Mouse (Mus musculus): ENCODE results near the gene Map2k7.

Gene Map2k7

DNA sequence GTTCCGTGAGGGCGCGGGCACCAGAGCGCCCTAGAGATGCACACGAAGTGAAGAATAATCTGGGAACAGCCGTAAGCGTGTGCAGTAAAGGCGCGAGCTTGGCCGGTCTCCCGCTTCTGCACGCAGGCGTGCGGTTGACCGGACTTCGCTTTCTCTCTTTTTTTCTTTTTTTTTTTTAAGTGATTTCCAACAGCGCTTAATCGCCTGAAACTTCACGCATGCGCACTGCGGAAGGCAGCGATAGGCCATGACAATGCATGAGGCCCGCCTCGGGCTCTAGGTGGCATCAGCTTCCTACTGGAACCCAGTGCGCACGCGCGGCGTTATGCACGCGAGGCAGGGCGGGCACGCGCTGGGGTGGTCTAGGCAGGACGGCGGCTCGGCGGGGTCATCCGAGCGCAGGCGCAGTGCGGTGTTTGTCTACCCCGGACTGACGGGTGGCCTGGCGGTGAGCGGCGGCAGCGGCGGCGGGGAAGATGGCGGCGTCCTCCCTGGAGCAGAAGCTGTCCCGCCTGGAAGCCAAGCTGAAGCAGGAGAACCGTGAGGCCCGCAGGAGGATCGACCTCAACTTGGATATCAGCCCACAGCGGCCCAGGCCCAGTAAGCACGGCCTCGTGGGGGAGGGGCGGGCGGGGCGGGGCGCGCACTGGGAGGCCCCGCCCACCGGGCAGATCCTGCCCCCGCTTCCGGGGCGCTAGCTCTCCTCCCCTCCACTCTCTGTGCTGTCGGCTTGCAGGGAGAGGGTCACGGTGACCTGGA lies at the start of gene Map2k7, which contains the start of gene Gm49320:
Gene Map2k7 (plus strand): TSS at position 307 of the 759 bp plus-strand sequence.
Gene Gm49320 (plus strand): TSS at position 432 of the 759 bp plus-strand sequence.
- DNase-seq: peak; percentile 100

DNA sequence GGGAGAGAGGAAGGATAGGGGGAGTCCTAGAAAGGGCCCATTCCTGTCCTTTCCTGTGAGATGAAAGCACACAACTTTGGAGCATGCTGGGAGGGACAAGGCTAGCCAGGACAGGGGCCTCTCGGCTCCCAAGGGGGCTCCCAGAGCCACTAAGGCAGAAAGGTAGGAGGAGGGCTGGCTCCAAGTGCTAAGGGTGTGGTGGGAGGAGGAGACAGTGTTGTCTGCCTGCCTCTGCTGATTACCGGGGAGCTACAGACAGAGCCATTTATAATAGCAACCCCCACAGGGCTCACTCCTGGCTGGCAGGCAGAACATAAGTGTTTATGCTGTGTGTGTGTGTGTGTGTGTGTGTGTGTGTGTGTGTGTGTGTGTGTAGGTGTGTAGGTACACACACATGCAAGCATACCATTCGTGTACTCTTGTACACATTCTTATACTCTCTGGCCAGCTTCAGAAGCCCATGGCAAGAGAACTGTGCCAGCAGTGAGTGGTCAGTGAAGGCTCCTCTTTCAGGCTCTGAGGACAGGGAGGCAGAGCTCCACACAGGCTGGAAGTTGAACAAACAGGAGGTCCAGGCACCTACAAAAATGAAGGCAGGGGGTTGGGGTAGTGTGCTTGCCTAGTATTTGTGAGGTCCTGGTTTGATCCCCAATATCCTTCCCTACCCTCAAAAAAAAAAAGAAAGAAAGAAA lies 49.4 kb upstream of the Map2k7 start:
- no peak for DNase-seq

DNA sequence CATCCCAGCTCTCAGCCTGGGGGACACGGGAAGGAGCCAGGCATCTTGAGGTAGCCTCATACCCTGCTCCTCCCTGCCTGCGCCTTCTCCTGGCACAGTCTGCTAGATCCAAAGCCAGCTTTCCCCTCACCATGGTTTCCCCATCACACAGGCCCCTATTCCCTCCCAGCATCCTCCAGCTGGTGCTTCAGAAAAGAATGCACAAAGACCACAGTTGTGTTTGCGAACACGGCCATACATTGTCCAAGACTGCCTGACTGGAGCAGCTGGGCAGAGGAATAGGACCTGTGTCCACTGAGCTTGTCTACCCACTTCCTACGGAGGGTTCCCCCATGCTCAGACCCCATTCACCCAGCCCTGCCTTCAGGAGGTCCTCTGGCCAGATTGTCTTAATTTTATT lies 46.2 kb upstream of the Map2k7 start:
- no peak for DNase-seq

DNA sequence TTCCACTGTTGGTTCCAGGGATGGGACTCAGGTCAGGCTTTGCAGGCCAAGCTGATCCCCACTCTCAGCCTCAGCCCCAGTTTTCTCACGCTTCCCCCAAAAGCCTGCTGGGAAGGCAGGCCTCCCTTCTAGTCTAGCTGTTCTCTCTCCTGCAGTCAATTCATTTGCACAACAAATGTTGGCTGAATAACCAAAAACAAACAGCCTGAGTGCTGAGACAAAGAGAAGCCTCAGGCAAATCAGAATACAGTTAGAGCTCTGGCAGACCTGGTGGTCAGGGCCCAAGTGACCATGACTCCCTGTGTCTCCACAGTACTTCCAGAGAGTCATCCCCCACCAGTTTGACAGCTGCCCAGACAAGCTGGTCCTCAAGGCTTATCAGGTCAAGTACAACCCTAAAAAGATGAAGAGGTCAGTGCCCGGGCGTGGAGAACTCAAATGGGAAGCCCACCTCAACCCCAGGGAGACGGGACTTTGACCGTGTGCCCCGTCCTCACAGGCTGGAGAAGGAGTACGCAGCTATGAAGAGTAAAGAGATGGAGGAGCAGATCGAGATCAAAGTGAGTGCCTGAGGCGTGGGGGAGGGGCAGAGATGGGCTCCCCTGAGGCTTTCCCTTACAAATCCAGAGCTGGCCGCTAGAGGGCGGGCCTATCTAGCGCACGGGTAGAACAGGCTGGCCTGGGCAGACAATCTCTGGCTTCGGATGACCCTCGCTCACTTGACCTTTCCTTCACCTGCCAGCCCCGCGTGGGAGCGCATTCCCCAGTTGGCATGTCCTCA lies 45.5 kb upstream of the Map2k7 start:
- DNase-seq: peak; percentile 90

DNA sequence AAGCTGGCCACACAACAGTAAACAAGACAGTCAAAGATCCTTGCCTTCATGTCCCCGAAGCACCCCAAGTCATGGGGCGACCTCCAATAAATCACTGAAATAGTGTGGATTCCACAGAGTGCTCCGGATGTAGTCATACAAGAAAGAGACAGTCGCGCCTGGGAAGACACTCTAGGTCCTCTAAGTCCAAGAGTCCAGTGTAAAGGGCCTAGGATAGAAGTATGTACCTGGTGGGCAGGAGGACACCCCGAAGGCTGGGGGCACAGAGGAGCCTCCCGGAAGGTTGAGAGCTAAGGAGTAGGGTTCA lies 45.0 kb upstream of the Map2k7 start:
- no peak for DNase-seq

DNA sequence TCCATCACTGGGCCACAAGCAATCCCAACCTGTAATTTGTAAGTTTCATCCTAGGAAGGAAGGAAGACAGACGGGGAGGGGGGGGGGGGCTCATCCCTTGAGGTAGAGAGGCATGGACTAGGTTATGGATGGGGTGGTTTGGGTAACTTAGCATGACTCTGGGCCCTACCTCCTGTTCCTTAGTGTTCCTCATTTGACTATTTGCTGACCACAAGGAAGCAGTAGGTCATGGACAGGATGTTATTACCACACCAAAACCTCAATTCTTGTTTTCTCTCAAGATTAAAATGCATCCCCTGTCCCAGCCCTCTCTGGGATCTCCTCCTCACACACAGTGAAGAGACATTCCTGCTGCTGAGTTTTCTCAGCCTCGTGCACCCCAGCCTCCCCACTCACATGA lies 37.2 kb upstream of the Map2k7 start:
- DNase-seq: no peak

DNA sequence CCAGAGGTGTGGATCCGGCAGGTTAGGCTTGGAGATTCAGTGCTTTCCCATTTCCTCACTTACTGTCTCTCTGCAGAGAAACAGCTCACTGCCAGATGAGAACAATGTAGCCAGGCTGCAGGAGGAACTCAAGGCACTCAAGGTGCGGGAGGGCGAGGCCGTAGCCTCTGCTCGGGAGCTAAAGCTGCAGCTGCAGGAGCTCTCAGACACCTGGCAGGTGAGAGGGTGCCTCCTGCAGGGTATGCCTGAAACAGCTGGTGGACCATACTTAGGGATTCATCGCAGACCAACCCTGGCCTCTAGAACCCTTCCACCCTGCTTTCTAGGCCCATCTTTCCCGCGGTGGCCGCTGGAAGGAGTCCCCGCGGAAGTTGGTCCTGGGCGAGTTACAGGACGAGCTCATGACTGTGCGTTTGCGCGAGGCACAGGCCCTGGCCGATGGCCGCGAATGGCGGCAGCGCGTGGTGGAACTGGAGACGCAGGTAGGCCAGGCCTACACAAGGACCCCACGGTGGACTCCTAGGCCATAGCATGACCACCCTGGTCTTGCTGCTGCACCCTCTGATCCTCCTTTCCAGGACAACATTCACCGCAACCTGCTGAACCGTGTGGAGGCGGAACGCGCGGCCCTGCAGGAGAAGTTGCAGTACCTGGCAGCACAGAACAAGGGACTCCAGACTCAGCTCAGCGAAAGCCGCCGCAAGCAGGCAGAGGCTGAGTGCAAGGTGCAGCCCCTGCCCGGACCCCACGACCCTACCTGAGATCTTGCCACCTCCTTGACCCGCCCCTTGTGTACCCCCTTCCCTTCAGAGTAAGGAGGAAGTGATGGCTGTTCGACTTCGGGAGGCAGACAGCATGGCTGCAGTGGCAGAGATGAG lies 33.1 kb upstream of the Map2k7 start:
- DNase-seq: no peak

DNA sequence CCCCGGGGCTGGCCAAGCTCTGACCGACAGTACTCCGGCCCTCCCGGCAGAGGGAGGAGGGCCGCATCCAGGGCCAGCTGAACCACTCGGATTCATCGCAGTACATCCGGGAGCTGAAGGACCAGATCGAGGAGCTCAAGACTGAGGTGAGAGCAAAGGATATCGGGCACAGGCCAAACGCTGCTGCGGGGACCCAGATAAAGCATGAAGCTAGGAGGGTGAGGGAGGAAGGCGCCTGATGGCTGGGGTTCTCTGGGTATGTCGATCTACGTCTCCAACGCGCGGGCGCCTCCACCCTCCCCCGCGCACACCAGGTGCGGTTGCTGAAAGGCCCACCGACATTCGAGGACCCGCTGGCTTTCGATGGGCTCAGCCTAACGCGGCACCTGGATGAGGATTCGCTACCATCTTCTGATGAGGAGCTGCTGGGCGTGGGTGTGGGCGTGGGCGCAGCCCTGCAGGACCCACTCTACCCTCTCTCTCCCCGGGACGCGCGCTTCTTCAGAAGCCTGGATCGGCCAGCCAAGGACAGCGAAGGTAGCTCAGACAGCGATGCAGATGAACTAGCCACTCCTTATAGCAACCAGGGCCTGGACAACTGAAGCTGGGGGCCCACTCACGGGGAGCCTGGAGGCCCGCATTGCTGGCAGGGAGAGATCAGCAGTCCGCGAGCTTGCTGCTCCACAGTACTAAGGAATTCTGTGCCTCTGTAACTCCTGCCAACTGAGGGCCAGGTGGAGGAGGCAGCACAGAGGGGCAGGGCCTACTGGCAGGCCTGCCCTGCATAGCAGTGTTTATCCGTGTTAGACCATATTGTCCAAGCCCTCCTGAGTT lies 32.1 kb upstream of the Map2k7 start:
- DNase-seq: no peak

DNA sequence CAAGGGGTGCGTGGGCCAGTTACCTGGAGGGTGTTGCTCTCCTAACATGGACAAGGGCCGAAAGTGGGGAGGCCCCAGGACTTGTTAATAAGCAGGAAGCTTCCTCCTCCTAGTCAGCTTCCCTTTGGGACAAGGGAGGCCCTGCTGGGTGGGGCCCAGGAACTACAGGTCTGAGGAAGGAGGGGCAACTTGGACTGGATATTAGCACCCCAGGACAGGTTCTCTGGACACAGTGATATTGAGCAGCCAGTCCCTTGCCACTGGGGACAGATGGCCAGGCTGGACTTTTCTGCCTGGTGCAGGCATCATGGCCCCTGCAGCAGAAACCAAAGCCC lies 31.6 kb upstream of the Map2k7 start:
- DNase-seq: no peak

DNA sequence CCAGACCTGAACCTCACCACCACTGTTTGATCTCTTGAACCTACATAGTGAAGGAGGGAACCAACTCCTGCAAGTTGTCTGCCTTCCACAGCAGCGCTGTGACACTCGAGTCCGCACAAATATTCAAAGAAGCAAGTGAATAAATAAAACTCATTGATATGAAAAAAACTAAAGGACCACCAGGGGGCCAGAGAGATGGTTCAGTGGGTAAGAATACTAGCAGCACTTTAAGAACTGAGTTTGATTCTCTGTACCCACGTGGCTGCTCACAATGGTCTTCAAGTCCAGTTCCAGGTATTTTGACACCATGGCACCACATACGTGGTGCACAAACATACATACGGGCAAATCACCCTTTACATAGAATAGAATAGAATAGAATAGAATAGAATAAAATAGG lies 27.4 kb upstream of the Map2k7 start:
- DNase-seq: no peak

DNA sequence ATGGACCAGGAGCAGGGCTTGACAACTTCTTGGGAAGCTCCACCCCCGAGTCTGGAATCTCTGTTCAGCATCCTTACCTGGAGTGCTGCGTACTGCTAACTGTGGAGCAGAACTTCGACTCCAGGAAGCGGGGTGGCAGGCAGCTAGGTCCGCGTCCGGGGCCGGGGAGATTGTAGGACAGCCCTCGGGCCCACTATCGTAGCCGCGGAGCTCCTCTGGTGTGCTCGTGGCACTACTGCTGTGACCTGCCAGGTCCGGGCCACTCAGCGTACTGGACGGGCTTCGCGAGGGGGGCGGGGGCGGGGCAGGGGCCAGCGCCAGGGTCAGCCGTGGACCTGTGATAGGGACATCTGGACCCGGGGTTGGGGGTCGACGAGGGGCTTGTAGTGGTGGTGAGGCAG lies 25.7 kb upstream of the Map2k7 start:
- peak; percentile 15 for DNase-seq

DNA sequence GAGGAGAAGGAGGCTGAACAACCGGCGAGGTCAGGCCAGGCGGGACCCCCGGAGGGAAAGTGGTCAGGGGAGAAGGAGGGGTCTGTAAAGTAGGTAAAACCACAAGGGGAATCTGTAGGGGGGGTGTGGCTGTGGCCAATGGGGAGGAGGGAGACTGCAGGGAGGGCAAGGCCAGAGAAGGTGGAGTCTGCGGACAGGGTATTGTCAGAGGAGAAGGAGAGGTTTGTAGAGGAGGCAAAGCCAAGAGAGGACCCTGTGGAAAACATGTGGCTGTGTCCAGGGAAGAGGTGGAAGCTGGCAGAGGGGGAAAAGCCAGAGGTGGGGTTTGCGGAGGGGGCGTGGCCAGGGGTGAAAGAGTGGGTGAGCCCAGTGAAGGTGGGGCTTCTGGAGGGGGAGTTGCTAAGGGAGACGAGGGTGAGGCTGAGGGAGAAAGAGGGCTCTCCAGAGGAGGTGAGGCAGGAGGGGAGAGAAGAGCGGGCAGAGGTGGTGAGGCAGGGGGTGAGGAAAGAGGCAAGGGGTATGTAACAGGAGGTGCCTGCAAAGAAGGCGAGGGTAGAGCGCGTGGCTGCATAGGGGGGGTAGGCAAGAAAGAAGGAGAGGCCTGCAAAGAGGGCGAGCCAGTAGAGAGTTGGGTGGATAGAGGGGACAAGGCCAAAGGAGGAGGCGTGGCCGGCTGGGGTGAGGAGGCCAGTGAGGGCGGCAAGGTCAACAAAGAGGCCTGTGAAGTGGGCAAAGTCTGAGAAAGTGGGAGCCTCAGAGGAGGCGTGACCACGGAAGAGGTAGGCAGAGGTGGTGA lies 25.1 kb upstream of the Map2k7 start:
- DNase-seq: peak; percentile 51

DNA sequence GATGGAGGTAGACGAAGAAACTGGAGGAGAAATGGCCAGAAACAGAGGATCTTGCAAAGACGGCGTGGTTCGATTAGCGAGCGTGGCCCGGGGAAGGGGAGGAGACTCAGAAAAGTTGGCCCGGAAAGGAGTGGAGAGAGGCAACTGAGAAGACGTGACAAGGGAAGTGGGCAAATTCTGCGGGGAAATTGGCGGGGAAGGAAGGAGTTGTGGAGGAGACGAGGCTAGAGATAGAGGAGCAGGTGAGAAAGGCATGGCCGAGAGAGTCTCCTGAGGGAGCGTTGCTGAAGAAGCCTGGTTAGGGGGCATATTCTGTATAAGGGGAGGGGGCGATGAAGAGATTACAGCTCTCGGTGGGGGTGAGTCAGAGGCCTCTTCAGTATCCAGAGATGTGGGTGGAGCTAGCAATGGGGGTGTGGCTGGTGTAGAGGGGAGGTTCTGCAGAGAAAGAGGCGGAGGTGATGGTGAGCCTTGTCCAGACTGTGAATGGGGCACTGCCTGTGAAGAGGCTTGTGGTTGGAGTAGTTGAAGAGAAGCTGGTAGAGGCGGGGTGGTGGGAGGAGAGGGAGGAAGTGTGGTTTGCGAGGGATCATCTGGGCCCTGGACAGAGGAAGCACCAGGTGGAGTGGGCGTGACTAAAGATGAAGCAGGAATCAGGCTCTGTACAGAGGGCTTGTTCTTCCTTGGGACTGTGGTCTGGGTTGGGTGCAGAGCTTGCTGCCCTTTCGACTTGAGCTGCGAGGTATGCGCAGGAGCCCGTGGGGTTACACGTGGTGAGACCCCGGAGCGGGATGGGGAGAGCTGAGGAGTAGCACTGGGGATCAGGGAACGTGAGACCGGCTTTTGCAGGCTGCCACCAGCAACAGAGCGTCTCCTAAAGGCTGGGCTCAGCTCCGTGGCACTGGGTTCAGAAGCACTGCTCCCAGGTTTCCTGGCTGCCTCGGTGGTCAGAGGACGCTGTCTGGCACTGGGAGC lies 24.2 kb upstream of the Map2k7 start:
- peak; percentile 39 for DNase-seq

DNA sequence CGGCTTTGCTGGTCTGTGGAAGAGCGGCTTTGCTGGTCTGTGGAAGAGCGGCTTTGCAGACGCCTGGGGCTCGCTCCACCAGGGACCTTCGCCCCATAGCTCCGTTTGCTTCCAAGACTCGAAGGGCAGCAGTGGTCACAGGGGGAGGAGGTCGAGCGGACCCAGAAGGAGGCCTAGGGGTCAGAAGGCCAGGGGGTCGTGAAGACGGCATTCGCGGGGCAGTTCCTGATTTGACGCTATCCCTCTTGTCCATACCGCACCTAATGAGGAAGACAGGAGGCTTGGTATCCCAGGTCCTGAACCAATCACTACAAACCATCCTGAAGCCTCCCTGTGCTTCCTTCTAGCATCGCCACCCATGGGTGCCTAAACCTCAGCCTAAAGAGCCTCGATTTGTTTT lies 22.2 kb upstream of the Map2k7 start:
- DNase-seq: no peak

DNA sequence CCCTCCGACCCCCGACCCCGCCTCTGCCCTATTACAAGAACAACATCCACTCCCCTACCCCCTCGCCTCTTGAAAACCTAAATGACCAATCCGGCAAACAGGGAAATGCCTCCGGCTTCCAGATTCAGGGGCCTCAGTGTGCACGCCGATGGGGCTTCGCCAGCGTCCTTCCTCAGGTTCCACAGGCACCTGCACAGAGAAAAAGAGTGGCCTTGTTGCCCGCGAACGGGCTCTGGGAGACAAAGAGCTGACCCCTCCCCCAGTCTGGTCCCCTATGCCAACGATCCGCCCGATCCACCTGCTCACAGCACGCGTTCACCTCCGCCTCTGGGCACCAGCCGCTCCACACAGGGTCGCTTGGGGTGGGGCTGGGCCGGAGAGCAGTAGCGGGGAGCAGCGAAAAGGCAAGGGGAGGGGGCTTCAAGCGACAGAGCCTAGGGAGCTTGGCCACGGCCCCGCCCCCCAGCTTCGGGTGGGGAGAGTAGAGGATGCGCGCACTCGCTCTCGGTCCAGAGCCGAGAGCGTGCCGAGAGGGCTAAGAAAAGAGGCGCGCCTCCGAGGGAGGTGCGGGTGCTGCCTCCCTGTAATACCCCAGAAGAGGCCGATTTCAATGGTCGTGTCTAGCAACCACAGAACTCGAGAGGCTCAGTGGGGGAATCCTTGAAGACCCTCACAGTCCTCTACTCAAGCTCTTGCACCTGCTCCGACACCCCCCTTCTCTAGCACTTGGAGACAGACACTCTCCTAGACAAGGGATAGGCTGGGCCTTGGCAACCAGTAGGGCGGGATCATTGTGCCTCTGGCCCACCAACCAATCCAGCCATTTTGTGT lies 21.5 kb upstream of the Map2k7 start, which contains the start of gene Prr36:
Gene Prr36 (minus strand): TSS at position 669 of the 831 bp plus-strand sequence.
- DNase-seq: no peak

DNA sequence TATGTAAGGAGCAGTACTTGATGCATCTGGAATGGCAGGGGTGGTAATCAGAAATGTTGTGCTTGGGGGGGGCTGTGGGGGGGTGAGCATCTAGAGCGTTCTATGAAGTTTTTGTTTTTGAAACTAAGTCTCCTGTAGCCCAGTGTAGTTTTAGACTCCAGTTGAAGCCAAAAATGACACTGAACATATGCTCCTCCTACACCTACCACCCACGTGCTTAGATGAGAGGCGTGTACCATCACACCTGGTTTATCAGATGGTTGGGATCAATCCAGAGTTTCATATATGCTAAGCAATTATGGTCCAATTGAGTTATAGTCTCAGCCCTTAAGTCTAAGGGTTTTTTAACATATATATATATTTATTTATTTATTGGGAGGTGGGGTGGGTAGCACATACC lies 18.9 kb upstream of the Map2k7 start:
- DNase-seq: no peak

DNA sequence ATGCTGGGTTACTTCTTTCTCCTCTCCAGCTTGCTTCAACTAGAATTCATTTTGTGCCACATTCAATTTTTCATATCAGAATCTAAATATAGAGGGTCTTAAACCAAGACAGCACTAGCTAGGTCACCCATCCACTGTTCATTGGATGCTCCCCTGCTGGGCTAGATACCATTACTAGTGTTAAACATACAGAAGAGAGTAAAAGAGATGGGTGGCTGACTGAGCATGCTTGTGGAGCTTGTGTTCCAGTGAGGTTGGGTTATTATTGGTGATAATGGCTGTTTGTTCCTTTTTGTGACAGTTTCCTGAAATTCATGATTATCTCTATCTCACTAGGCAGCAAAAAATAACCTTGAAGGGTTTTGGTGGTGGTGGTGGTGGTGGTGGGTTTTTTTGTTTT lies 16.5 kb upstream of the Map2k7 start:
- no peak for DNase-seq

DNA sequence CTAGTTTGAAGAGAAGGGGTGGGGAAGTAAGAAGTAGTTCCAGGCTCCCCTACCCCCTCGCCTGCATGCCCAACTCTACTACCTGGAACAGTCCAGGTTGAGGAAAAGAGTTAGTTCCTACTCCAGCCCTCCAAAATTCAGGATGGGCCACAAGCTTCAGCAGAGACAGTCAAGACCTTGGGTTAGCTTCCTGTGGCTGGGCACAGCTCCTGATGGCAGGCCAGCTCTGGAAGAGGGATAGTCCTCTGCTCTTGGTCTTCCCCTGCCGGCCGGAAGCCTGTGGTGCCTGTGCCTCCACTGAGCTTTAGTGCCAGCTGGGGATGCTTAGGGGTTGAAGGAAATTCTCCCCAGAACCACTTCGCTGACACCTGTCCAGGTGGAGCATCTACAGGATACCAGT lies 12.2 kb upstream of the Map2k7 start:
- DNase-seq: no peak

All from kidney, postnatal 14 days (tissue).